Comparison of ENCODE assay signal across 12 mouse cellular contexts in the genomic region with DNA sequence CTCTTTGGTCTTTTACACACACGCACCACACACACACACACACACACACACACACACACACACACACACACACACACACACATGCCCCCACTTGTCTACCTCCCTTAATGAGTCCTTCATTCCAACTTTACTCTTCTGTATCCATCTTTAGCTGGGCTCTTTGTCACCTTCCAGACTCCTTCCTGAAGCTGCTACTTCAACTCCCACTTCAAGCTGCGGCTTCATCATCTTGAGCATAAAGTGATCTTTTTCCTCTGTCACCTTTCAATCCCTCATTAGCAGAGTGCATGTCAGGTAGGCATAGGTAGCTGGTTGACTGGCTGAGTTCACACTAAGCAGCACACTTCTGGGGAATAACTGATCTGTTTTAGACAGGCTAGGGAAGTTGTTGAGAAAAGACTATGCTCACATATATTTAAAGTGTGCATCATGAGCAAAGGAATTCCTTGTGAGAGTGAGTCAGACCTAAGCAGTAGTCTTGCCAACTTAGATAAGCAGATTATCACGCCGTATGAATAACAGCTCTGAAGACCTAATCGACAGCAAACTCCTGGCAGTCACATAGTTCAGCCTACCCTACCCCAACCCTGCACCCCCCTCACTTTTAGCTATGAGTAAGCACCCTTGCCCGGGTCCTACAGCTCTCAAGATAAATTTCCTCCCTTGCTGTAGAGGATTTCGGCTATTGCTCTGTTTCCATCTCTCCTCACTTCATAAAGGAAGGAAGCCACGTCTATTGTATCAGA. TPM values are rescaled to one million over a fixed set of nuclear protein-coding genes. Genes with fewer than 3 reads are reported as not detected.
DNase-seq lines count a peak whose midpoint lies in the region; ATAC-seq and TF ChIP-seq lines count a peak whose summit lies in the region.
"Had no signal": no experiment of that assay in that cellular context is flagged by ENCODE, and none has a peak within 500 bp of the region (broad histone marks: within the 10 kb centered on the region; RNA-seq: fewer than 3 reads in every experiment).

No protein-coding gene starts in this region.

- peaks cover 14% of the 10 kb centered on the region for H3K4me1 ChIP-seq in heart, embryonic 11.5 days (ENCODE audit: control insufficient read depth, insufficient read depth, low read length)
- peaks cover 16% of the 10 kb centered on the region for H3K4me1 ChIP-seq in heart, postnatal 0 days (ENCODE audit: control insufficient read depth, insufficient read depth)
- H3K4me1 ChIP-seq in stomach, postnatal 0 days (replicated peaks; ENCODE audit: control insufficient read depth, insufficient read depth): no peaks in the 10 kb centered on the region
- H3K4me1 ChIP-seq in cerebellum, adult 2 months (ENCODE audit: control insufficient read depth, insufficient read depth, low read length): no peaks in the 10 kb centered on the region
- H3K4me1 ChIP-seq: hindbrain, embryonic 12.5 days; neural tube, embryonic 12.5 days had no signal

- ATAC-seq in heart, embryonic 11.5 days (replicated peaks; ENCODE audit: insufficient number of reproducible peaks, low FRiP score, low TSS enrichment): no peak
- peak; percentile 73 for ATAC-seq in heart, postnatal 0 days (ENCODE audit: insufficient read depth, low read depth)
- no peak for ATAC-seq in stomach, postnatal 0 days (ENCODE audit: low FRiP score, low TSS enrichment)
- no peak for ATAC-seq in granulocyte monocyte progenitor cell, adult 5-6 weeks (replicated peaks; ENCODE audit: poor library complexity, severe bottlenecking)

- DNase-seq in heart, adult 8-10 months (ENCODE audit: low spot score): no peak
- peak; percentile 4 for DNase-seq in urinary bladder, postnatal 14 days (ENCODE audit: low spot score)
- DNase-seq in urinary bladder, postnatal 4 days (ENCODE audit: low spot score in 2 of 2): no peak
- DNase-seq in heart, postnatal 0 days (ENCODE audit: low spot score): peak; percentile 26
- peak; percentile 14 for DNase-seq in stomach, postnatal 0 days (ENCODE audit: low spot score)
- no peak for DNase-seq in cerebellum, adult 2 months

- H3K9ac ChIP-seq in heart, embryonic 11.5 days (ENCODE audit: low read depth, low read length): no peak overlapping the region
- H3K9ac ChIP-seq in heart, postnatal 0 days (replicated peaks; ENCODE audit: low read depth, low read length): no peak overlapping the region
- H3K9ac ChIP-seq in stomach, postnatal 0 days (ENCODE audit: low read length): no peak overlapping the region
- H3K9ac ChIP-seq: hindbrain, embryonic 12.5 days; neural tube, embryonic 12.5 days had no signal

- H3K27ac ChIP-seq in heart, embryonic 11.5 days (ENCODE audit: low read depth, low read length): peak overlapping the region; percentile 50
- H3K27ac ChIP-seq in heart, postnatal 0 days (ENCODE audit: low read depth): peak overlapping the region; percentile 81
- H3K27ac ChIP-seq in stomach, postnatal 0 days (replicated peaks): no peak overlapping the region
- H3K27ac ChIP-seq in cerebellum, adult 2 months (ENCODE audit: insufficient read depth, low read length): no peak overlapping the region
- H3K27ac ChIP-seq: hindbrain, embryonic 12.5 days; kidney, postnatal 0 days; macrophage; neural tube, embryonic 12.5 days had no signal

- no peak for TF ChIP-seq POLR2A in cerebellum, adult 2 months (IDR thresholded peaks at IDR 0.05; ENCODE audit: borderline replicate concordance, insufficient read depth, low read length)

- TF ChIP-seq CTCF in heart, postnatal 0 days (IDR thresholded peaks at IDR 0.05; ENCODE audit: low read depth): no peak
- no peak for TF ChIP-seq CTCF in stomach, postnatal 0 days (IDR thresholded peaks at IDR 0.05; ENCODE audit: low read depth)
- no peak for TF ChIP-seq CTCF in cerebellum, adult 2 months (IDR thresholded peaks at IDR 0.05; ENCODE audit: borderline replicate concordance, insufficient read depth, low read depth, low read length)

- 0 out of 2 replicates have a peak, but pooled peaks have one; percentile 27 for TF ChIP-seq EP300 in heart, postnatal 0 days (IDR thresholded peaks at IDR 0.05; ENCODE audit: low read depth)
- TF ChIP-seq EP300 in stomach, postnatal 0 days (optimal IDR thresholded peaks at IDR 0.05): no peak

- no peaks in the 10 kb centered on the region for H3K27me3 ChIP-seq in heart, embryonic 11.5 days (ENCODE audit: control insufficient read depth, insufficient read depth, low read length)
- no peaks in the 10 kb centered on the region for H3K27me3 ChIP-seq in heart, postnatal 0 days (ENCODE audit: control insufficient read depth, insufficient read depth, low read length)
- H3K27me3 ChIP-seq in stomach, postnatal 0 days (ENCODE audit: control insufficient read depth, insufficient read depth, low read length): no peaks in the 10 kb centered on the region
- no peaks in the 10 kb centered on the region for H3K27me3 ChIP-seq in cerebellum, adult 2 months (ENCODE audit: control insufficient read depth, insufficient read depth, low read length)
- H3K27me3 ChIP-seq: hindbrain, embryonic 12.5 days; neural tube, embryonic 12.5 days had no signal

- H3K36me3 ChIP-seq in heart, embryonic 11.5 days (ENCODE audit: control insufficient read depth, insufficient read depth, low read length): no peaks in the 10 kb centered on the region
- H3K36me3 ChIP-seq in heart, postnatal 0 days (replicated peaks; ENCODE audit: control insufficient read depth, insufficient read depth, low read length): no peaks in the 10 kb centered on the region
- no peaks in the 10 kb centered on the region for H3K36me3 ChIP-seq in stomach, postnatal 0 days (ENCODE audit: control insufficient read depth, insufficient read depth, low read length)
- H3K36me3 ChIP-seq: hindbrain, embryonic 12.5 days; neural tube, embryonic 12.5 days had no signal

- H3K4me2 ChIP-seq in heart, embryonic 11.5 days: no peak overlapping the region; the same call in 1 of the 2 replicates
- peak overlapping the region; percentile 32 for H3K4me2 ChIP-seq in heart, postnatal 0 days (ENCODE audit: low read depth, low read length)
- H3K4me2 ChIP-seq in stomach, postnatal 0 days (replicated peaks; ENCODE audit: low read depth): no peak overlapping the region
- H3K4me2 ChIP-seq: hindbrain, embryonic 12.5 days; neural tube, embryonic 12.5 days had no signal

- H3K9me3 ChIP-seq in heart, embryonic 11.5 days (replicated peaks; ENCODE audit: control insufficient read depth, low read length): no peaks in the 10 kb centered on the region
- H3K9me3 ChIP-seq in heart, postnatal 0 days (replicated peaks; ENCODE audit: control insufficient read depth, low read length): no peaks in the 10 kb centered on the region
- no peaks in the 10 kb centered on the region for H3K9me3 ChIP-seq in stomach, postnatal 0 days (ENCODE audit: control insufficient read depth, low read length)
- H3K9me3 ChIP-seq: hindbrain, embryonic 12.5 days; neural tube, embryonic 12.5 days had no signal

- H3K4me3 ChIP-seq in heart, embryonic 11.5 days (ENCODE audit: low read depth, low read length): no peak overlapping the region
- H3K4me3 ChIP-seq in heart, postnatal 0 days (ENCODE audit: low read depth, low read length): peak overlapping the region; percentile 10; the same call in 1 of the 2 replicates
- no peak overlapping the region for H3K4me3 ChIP-seq in stomach, postnatal 0 days (ENCODE audit: low read depth, low read length)
- H3K4me3 ChIP-seq in cerebellum, adult 2 months (replicated peaks; ENCODE audit: insufficient read depth, low read depth, low read length): no peak overlapping the region
- H3K4me3 ChIP-seq: hindbrain, embryonic 12.5 days; neural tube, embryonic 12.5 days had no signal

- 41% methylated on average over 8 of the region's 8 CpGs for WGBS in heart, embryonic 11.5 days (ENCODE audit: insufficient replicate concordance)
- 14% methylated on average over 8 of the region's 8 CpGs for WGBS in heart, postnatal 0 days
- 51% methylated on average over 8 of the region's 8 CpGs for WGBS in stomach, postnatal 0 days
- WGBS in cerebellum, adult 2 months: 75% methylated on average over 8 of the region's 8 CpGs

RNA-seq across cellular contexts. Expression of a gene that starts 49.3 kb away (rescaled TPM):
- 3.8 and 4.2 TPM in 2 replicates for polyA plus RNA-seq in heart, embryonic 11.5 days (2014; fragmentation: Nextera tagmentation; extraction: Ambion mirVana)
- total RNA-seq in heart, adult 8-10 months (2022): 1 to 10 TPM; 3.7 to 7.1 (median 5.3) TPM
- 10.3 and 19.9 TPM in 2 replicates for total RNA-seq in heart, postnatal 0 days (2014; rRNA removed; ENCODE audit: low replicate concordance)
- 3.5 and 4.3 TPM in 2 replicates for polyA plus RNA-seq in heart, postnatal 0 days (2015; fragmentation: Nextera tagmentation; extraction: Ambion mirVana)
- 0.84 and 1.1 TPM in 2 replicates for polyA plus RNA-seq in stomach, postnatal 0 days (2015; fragmentation: Nextera tagmentation; extraction: Ambion mirVana)
- 0.56 TPM in 1 of 2 replicates, not detected in the other for total RNA-seq in granulocyte monocyte progenitor cell, adult 5-6 weeks (2014; fragmentation: Nextera tagmentation)
- 1.8 and 2.0 TPM in 2 replicates for total RNA-seq in granulocyte monocyte progenitor cell, adult 5-6 weeks (2017)
- 26.6 and 31.3 TPM in 2 replicates for polyA plus RNA-seq in cerebellum, adult 2 months (2012; rRNA removed)

Comparison
In these comparisons a context has a peak if more than half of its experiments do, and no peak if none do; other contexts are left out.
1. DNase-seq: peak in urinary bladder, postnatal 14 days (single experiment), heart, postnatal 0 days (single experiment) and stomach, postnatal 0 days (single experiment); none in heart, adult 8-10 months (single experiment), urinary bladder, postnatal 4 days (0 of 2) and cerebellum, adult 2 months (0 of 2).
2. H3K27ac ChIP-seq: peak in heart, embryonic 11.5 days (single experiment) and heart, postnatal 0 days (single experiment); none in stomach, postnatal 0 days (single experiment) and cerebellum, adult 2 months (single experiment).